Mouse (Mus musculus) myocyte (in vitro differentiated cells): Measurements from ENCODE around the gene Adamts2. TPM values are rescaled to one million over a fixed set of nuclear protein-coding genes. Genes with fewer than 3 reads are reported as not detected.

Source experiments
- H3K27me3 ChIP-seq: one replicate; pipeline ENCODE4 v1.6.1; 2011; ENCODE audit not compliant: control insufficient read depth, insufficient read depth, insufficient read length
- H3K36me3 ChIP-seq: one replicate; pipeline ENCODE4 v1.6.1; 2011; ENCODE audit not compliant: control insufficient read depth, insufficient read depth
- H3K4me2 ChIP-seq: one replicate; pipeline ENCODE4 v1.6.1; 2011; ENCODE audit warnings: low read depth, control low read depth
- H3K4me3 ChIP-seq: one replicate; pipeline ENCODE4 v1.5.1; 2011; ENCODE audit warnings: mild to moderate bottlenecking, control low read depth, moderate library complexity
- H3K79me2 ChIP-seq: one replicate; pipeline ENCODE4 v1.6.1; 2011; ENCODE audit not compliant: control insufficient read depth, insufficient read depth
- H3ac ChIP-seq: one replicate; pipeline ENCODE4 v1.6.1; 2011; ENCODE audit not compliant: control insufficient read depth, insufficient read length
- CEBPB ChIP-seq: IDR thresholded peaks from 2 replicates; pipeline ENCODE4 v1.6.1; 2011; ENCODE audit warnings: mild to moderate bottlenecking, moderate library complexity; ENCODE audit not compliant: poor library complexity, insufficient read depth, severe bottlenecking
- E2F4 ChIP-seq: IDR thresholded peaks from one replicate; pipeline ENCODE4 v1.6.1; 2011; ENCODE audit warnings: mild to moderate bottlenecking, control low read depth, moderate library complexity; ENCODE audit not compliant: insufficient read depth
- MAX ChIP-seq: IDR thresholded peaks from one replicate; pipeline ENCODE4 v1.6.1; 2011; ENCODE audit warnings: low read depth, mild to moderate bottlenecking, control low read depth
- MYOD1 ChIP-seq, 3 experiments: IDR thresholded peaks; one replicate each; pipeline ENCODE4 v1.6.1; 2011; ENCODE audit warnings: control low read depth in 2 of 3, low read depth in 2 of 3, mild to moderate bottlenecking in 2 of 3, moderate library complexity in 1 of 3; ENCODE audit not compliant: insufficient read length in 2 of 3, control insufficient read depth in 1 of 3
- MYOG ChIP-seq, 3 experiments: IDR thresholded peaks; one replicate each; pipeline ENCODE4 v1.6.1; 2011; ENCODE audit warnings: control low read depth in 2 of 3, low read depth in 2 of 3, mild to moderate bottlenecking in 2 of 3; ENCODE audit not compliant: insufficient read length in 2 of 3, control insufficient read depth in 1 of 3, insufficient read depth in 1 of 3
- POLR2A ChIP-seq: IDR thresholded peaks from one replicate; pipeline ENCODE4 v1.6.1; 2011; ENCODE audit warnings: low read depth, mild to moderate bottlenecking, control low read depth, moderate library complexity; ENCODE audit not compliant: insufficient read length
- POLR2AphosphoS2 ChIP-seq: IDR thresholded peaks from one replicate; pipeline ENCODE4 v1.6.1; 2011; ENCODE audit warnings: low read depth, control low read depth; ENCODE audit not compliant: insufficient read length
- REST ChIP-seq: IDR thresholded peaks from one replicate; pipeline ENCODE4 v1.6.1; 2011; ENCODE audit warnings: mild to moderate bottlenecking, control low read depth, moderate library complexity; ENCODE audit not compliant: insufficient read depth, insufficient read length
- SRF ChIP-seq: IDR thresholded peaks from one replicate; pipeline ENCODE4 v1.6.1; 2011; ENCODE audit warnings: low read depth; ENCODE audit not compliant: control insufficient read depth, insufficient read length
- TCF12 ChIP-seq: IDR thresholded peaks from one replicate; pipeline ENCODE4 v1.6.1; 2011; ENCODE audit warnings: mild to moderate bottlenecking, control low read depth; ENCODE audit not compliant: poor library complexity, insufficient read depth, severe bottlenecking
- TCF3 ChIP-seq: IDR thresholded peaks from one replicate; pipeline ENCODE4 v1.6.1; 2011; ENCODE audit warnings: low read depth, control low read depth; ENCODE audit not compliant: insufficient read length
- USF1 ChIP-seq: IDR thresholded peaks from one replicate; pipeline ENCODE4 v1.6.1; 2011; ENCODE audit warnings: low read depth, mild to moderate bottlenecking, control low read depth, moderate library complexity
- polyA plus RNA-seq: library from polyadenylated mRNA; unstranded; fragments of >200 nt; fragmentation: generic; extraction: Trizol; gene quantifications from one replicate; pipeline ENCODE4 v1.2.1, GENCODE M21; 2012; ENCODE audit warnings: missing spikeins

Gene Adamts2
- polyA plus RNA-seq = 24.9 TPM

- peak within 1 kb of the TSS; percentile 88 for H3ac ChIP-seq
- TF ChIP-seq E2F4 = no peak
- no peak for TF ChIP-seq SRF
- peak; percentile 70 for TF ChIP-seq POLR2AphosphoS2
- no peak for TF ChIP-seq USF1
- peak; percentile 65 for TF ChIP-seq POLR2A
- no peak for TF ChIP-seq REST
- no peak for TF ChIP-seq CEBPB
- TF ChIP-seq MYOD1 (IDR thresholded peaks at IDR 0.05; ENCODE audit: control insufficient read depth in 1 of 3, insufficient read length in 2 of 3, low read depth in 2 of 3) = no peak
- no peak for TF ChIP-seq MYOG (IDR thresholded peaks at IDR 0.05; ENCODE audit: control insufficient read depth in 1 of 3, insufficient read depth in 1 of 3, insufficient read length in 2 of 3, low read depth in 2 of 3)
- TF ChIP-seq MAX = no peak
- no peak for TF ChIP-seq TCF12
- TF ChIP-seq TCF3 = no peak
- H3K79me2 ChIP-seq = no peaks in the 10 kb centered on the region
- no peaks in the 10 kb centered on the region for H3K27me3 ChIP-seq
- H3K4me3 ChIP-seq = peak within 1 kb of the TSS; percentile 54
- peaks cover 4% of the 10 kb centered on the region for H3K36me3 ChIP-seq
- peak within 1 kb of the TSS; percentile 90 for H3K4me2 ChIP-seq
Measured at GRCm38 (mm10) chr11:50601641-50602355, at the start of gene Adamts2. Gene Adamts2, plus strand, starts transcription at chr11:50602084.

- Histone ChIP-seq H3K36me3 (no peaks in the 10 kb centered on the region), H3ac (no peak overlapping the region), H3K4me2 (no peak overlapping the region), H3K27me3 (no peaks in the 10 kb centered on the region), H3K4me3 (no peak overlapping the region), H3K79me2 (no peaks in the 10 kb centered on the region)
- TF ChIP-seq USF1 (no peak), SRF (no peak), REST (no peak), TCF12 (no peak)
Measured at GRCm38 (mm10) chr11:50557064-50557463, 44.8 kb upstream of the Adamts2 start.

GRCm38 (mm10) chr11:50559108-50559507 lies 42.8 kb upstream of the Adamts2 start:
- Histone ChIP-seq H3K4me2 (no peak overlapping the region), H3ac (no peak overlapping the region), H3K27me3 (no peaks in the 10 kb centered on the region), H3K79me2 (no peaks in the 10 kb centered on the region), H3K4me3 (no peak overlapping the region), H3K36me3 (no peaks in the 10 kb centered on the region)
- TF ChIP-seq POLR2AphosphoS2 (no peak), REST (no peak), POLR2A (no peak), SRF (no peak), MAX (no peak), USF1 (no peak), TCF3 (no peak), TCF12 (no peak), CEBPB (no peak), E2F4 (no peak)

- H3K36me3 ChIP-seq = no peaks in the 10 kb centered on the region
- TF ChIP-seq CEBPB (no peak), TCF12 (no peak), MAX (no peak), USF1 (peak; percentile 5), MYOG (IDR thresholded peaks at IDR 0.05; ENCODE audit: control insufficient read depth in 1 of 3, insufficient read depth in 1 of 3, insufficient read length in 2 of 3, low read depth in 2 of 3) (peak in 1 of 3 experiments; percentile 43), POLR2A (peak; percentile 21), TCF3 (no peak), MYOD1 (IDR thresholded peaks at IDR 0.05; ENCODE audit: control insufficient read depth in 1 of 3, insufficient read length in 2 of 3, low read depth in 2 of 3) (peak in 1 of 3 experiments; percentile 72)
- peak overlapping the region; percentile 17 for H3K4me3 ChIP-seq
- H3K79me2 ChIP-seq = no peaks in the 10 kb centered on the region
- H3K27me3 ChIP-seq = no peaks in the 10 kb centered on the region
- H3K4me2 ChIP-seq = peak overlapping the region; percentile 93
- H3ac ChIP-seq = no peak overlapping the region
Measured at GRCm38 (mm10) chr11:50565466-50566211, 36.2 kb upstream of the Adamts2 start.

GRCm38 (mm10) chr11:50571448-50571847 lies 30.4 kb upstream of the Adamts2 start:
- TF ChIP-seq MYOD1 (IDR thresholded peaks at IDR 0.05; ENCODE audit: control insufficient read depth in 1 of 3, insufficient read length in 2 of 3, low read depth in 2 of 3) (no peak), REST (no peak), CEBPB (no peak), MAX (no peak), TCF12 (no peak), POLR2AphosphoS2 (no peak), E2F4 (no peak), POLR2A (no peak), USF1 (no peak), SRF (no peak), MYOG (IDR thresholded peaks at IDR 0.05; ENCODE audit: control insufficient read depth in 1 of 3, insufficient read depth in 1 of 3, insufficient read length in 2 of 3, low read depth in 2 of 3) (no peak), TCF3 (no peak)
- Histone ChIP-seq H3K4me2 (no peak overlapping the region), H3ac (no peak overlapping the region), H3K4me3 (no peak overlapping the region), H3K79me2 (no peaks in the 10 kb centered on the region), H3K36me3 (no peaks in the 10 kb centered on the region), H3K27me3 (no peaks in the 10 kb centered on the region)
